Mouse (Mus musculus) heart, embryonic 16.5 days (tissue): ENCODE data around the gene Scn2a. TPM values are rescaled to one million over a fixed set of nuclear protein-coding genes. Genes with fewer than 3 reads are reported as not detected.
"Not testable (repeated sequence)": the region's sequence is repeated elsewhere in the genome, so short reads cannot be mapped to it uniquely, and the experiment has no call there.

Source experiments
- ATAC-seq: fragments of 200-750 bp; cut with Nextera tagmentation; replicated peaks from 2 replicates; pipeline ENCODE4 v1.8.0; 2017; ENCODE audit warnings: moderate number of reproducible peaks; ENCODE audit not compliant: insufficient read depth, low FRiP score; ENCODE audit errors: extremely low read depth
- H3K27ac ChIP-seq: fragments of 300-500 bp; sonication (generic); 2 replicates; pipeline ENCODE4 v1.5.1; 2014; ENCODE audit warnings: mild to moderate bottlenecking, low read length, control low read depth, moderate library complexity
- H3K27me3 ChIP-seq: fragments of 300-500 bp; sonication (generic); 2 replicates; pipeline ENCODE4 v1.6.1; 2014; ENCODE audit warnings: low read length, mixed read lengths; ENCODE audit not compliant: control insufficient read depth, insufficient read depth
- H3K36me3 ChIP-seq: fragments of 300-500 bp; sonication (generic); 2 replicates; pipeline ENCODE4 v1.6.1; 2014; ENCODE audit not compliant: control insufficient read depth, insufficient read depth
- H3K4me1 ChIP-seq: fragments of 300-500 bp; sonication (generic); 2 replicates; pipeline ENCODE4 v1.6.1; 2014; ENCODE audit warnings: low read length, mixed read lengths; ENCODE audit not compliant: control insufficient read depth, insufficient read depth
- H3K4me2 ChIP-seq: fragments of 300-500 bp; sonication (generic); 2 replicates; pipeline ENCODE4 v1.6.1; 2014; ENCODE audit warnings: low read depth, mild to moderate bottlenecking, control low read depth, low read length
- H3K4me3 ChIP-seq: fragments of 300-500 bp; sonication (generic); 2 replicates; pipeline ENCODE4 v1.5.1; 2014; ENCODE audit warnings: mild to moderate bottlenecking, control low read depth, low read length
- H3K9ac ChIP-seq: fragments of 300-500 bp; sonication (generic); 2 replicates; pipeline ENCODE4 v1.6.1; 2014; ENCODE audit warnings: low read length, control low read depth
- H3K9me3 ChIP-seq: fragments of 300-500 bp; sonication (generic); replicated peaks from 2 replicates; pipeline ENCODE4 v1.6.1; 2016; ENCODE audit warnings: low read length; ENCODE audit not compliant: control insufficient read depth
- WGBS: fragments of 180-500 bp; shearing (Covaris S2); extraction: QIAGEN DNeasy Blood & Tissue Kit; methylation state at CpG from one replicate; pipeline ENCODE4 v1.1.7; 2014; 5-methylcytosine and 5-hydroxymethylcytosine counted together
- polyA plus RNA-seq: library from polyadenylated mRNA; unstranded; fragments of >200 nt; fragmentation: Nextera tagmentation; extraction: Ambion mirVana; gene quantifications from 2 replicates; pipeline ENCODE4 v1.2.1, GENCODE M21; 2015

The Scn2a gene
- polyA plus RNA-seq, 1 experiment from 2014 or later: 0.85 TPM

GRCm38 (mm10) chr2:65782442-65782841, 161.9 kb downstream of the Scn2a start:
- Histone ChIP-seq H3K27ac (no peak overlapping the region), H3K4me2 (no peak overlapping the region), H3K27me3 (no peaks in the 10 kb centered on the region), H3K36me3 (no peaks in the 10 kb centered on the region), H3K9ac (no peak overlapping the region), H3K4me3 (no peak overlapping the region), H3K4me1 (no peaks in the 10 kb centered on the region), H3K9me3 (no peaks in the 10 kb centered on the region; the same call in 1 of the 2 replicates)
- 72% methylated on average over 7 of the region's 7 CpGs for WGBS
- ATAC-seq: no peak

- WGBS: 56% methylated on average over 2 of the region's 2 CpGs
- H3K4me2 ChIP-seq: no peak overlapping the region
- ATAC-seq: no peak
- H3K9me3 ChIP-seq: no peaks in the 10 kb centered on the region; the same call in 1 of the 2 replicates
- no peaks in the 10 kb centered on the region for H3K27me3 ChIP-seq
- no peaks in the 10 kb centered on the region for H3K36me3 ChIP-seq
- no peak overlapping the region for H3K9ac ChIP-seq
- H3K4me1 ChIP-seq: no peaks in the 10 kb centered on the region
- no peak overlapping the region for H3K4me3 ChIP-seq
- no peak overlapping the region for H3K27ac ChIP-seq
These were observed 162.8 kb downstream of the Scn2a start for GRCm38 (mm10) chr2:65783392-65783791.

- no peaks in the 10 kb centered on the region for H3K4me1 ChIP-seq
- no peak overlapping the region for H3K27ac ChIP-seq
- peaks cover 11% of the 10 kb centered on the region for H3K9me3 ChIP-seq
- no peak overlapping the region for H3K9ac ChIP-seq
- WGBS: 23% methylated on average over 3 of the region's 3 CpGs
- peak overlapping the region; percentile 26; the same call in 1 of the 2 replicates for H3K4me2 ChIP-seq
- no peaks in the 10 kb centered on the region for H3K36me3 ChIP-seq
- no peak for ATAC-seq
- H3K27me3 ChIP-seq: no peaks in the 10 kb centered on the region
- no peak overlapping the region for H3K4me3 ChIP-seq
These were observed 171.9 kb downstream of the Scn2a start for GRCm38 (mm10) chr2:65792516-65792915.

- H3K9ac ChIP-seq: no peak overlapping the region
- no peak overlapping the region for H3K4me2 ChIP-seq
- H3K36me3 ChIP-seq: no peaks in the 10 kb centered on the region
- H3K4me3 ChIP-seq: no peak overlapping the region
- no peak overlapping the region for H3K27ac ChIP-seq
- 74% methylated on average over 2 of the region's 2 CpGs for WGBS
- ATAC-seq: no peak
- no peaks in the 10 kb centered on the region for H3K27me3 ChIP-seq
- no peaks in the 10 kb centered on the region for H3K4me1 ChIP-seq
- H3K9me3 ChIP-seq: peaks cover 11% of the 10 kb centered on the region
These were observed 173.0 kb downstream of the Scn2a start for GRCm38 (mm10) chr2:65793593-65793992.

- H3K4me1 ChIP-seq: no peaks in the 10 kb centered on the region
- H3K27ac ChIP-seq: no peak overlapping the region
- H3K27me3 ChIP-seq: peaks cover 4% of the 10 kb centered on the region; the same call in 1 of the 2 replicates
- H3K4me2 ChIP-seq: no peak overlapping the region
- WGBS: 65% methylated on average over 1 of the region's 1 CpGs
- no peaks in the 10 kb centered on the region for H3K36me3 ChIP-seq
- H3K9me3 ChIP-seq: peaks cover 4% of the 10 kb centered on the region
- no peak overlapping the region for H3K4me3 ChIP-seq
- H3K9ac ChIP-seq: no peak overlapping the region
- ATAC-seq: no peak
These were observed 180.6 kb downstream of the Scn2a start for GRCm38 (mm10) chr2:65801054-65801709.

- no peak overlapping the region for H3K4me3 ChIP-seq
- 83% methylated on average over 6 of the region's 6 CpGs for WGBS
- H3K27ac ChIP-seq: no peak overlapping the region
- H3K27me3 ChIP-seq: peaks cover 4% of the 10 kb centered on the region; the same call in 1 of the 2 replicates
- no peaks in the 10 kb centered on the region for H3K36me3 ChIP-seq
- H3K4me2 ChIP-seq: no peak overlapping the region
- no peaks in the 10 kb centered on the region for H3K9me3 ChIP-seq
- H3K4me1 ChIP-seq: no peaks in the 10 kb centered on the region
- ATAC-seq: no peak
- no peak overlapping the region for H3K9ac ChIP-seq
These were observed 186.0 kb downstream of the Scn2a start for GRCm38 (mm10) chr2:65806556-65806955.

GRCm38 (mm10) chr2:65811203-65811602, 190.6 kb downstream of the Scn2a start:
- not testable (repeated sequence) for ATAC-seq

More at GRCm38 (mm10) chr2:65811203-65811602, 190.6 kb downstream of the Scn2a start:
- not testable (repeated sequence) for H3K9ac ChIP-seq, H3K4me3 ChIP-seq, H3K4me1 ChIP-seq, H3K9me3 ChIP-seq, H3K27ac ChIP-seq, H3K36me3 ChIP-seq, H3K27me3 ChIP-seq, H3K4me2 ChIP-seq
- 86% methylated on average over 6 of the region's 6 CpGs for WGBS

Other genes with a start within 250 kb of the Scn2a start
- gene Scn3a, start 53.1 kb upstream of the Scn2a start, polyA plus RNA-seq: 0.64 and 0.99 TPM in 2 replicates
- gene Csrnp3, start 225.0 kb downstream of the Scn2a start, polyA plus RNA-seq: 0.99 and 1.2 TPM in 2 replicates